Mouse (Mus musculus) MEL (cell line): Measurements from ENCODE around the gene Gngt2. TPM values are rescaled to one million over a fixed set of nuclear protein-coding genes. Genes with fewer than 3 reads are reported as not detected.

Experiments used
- DNase-seq: peaks from one replicate; pipeline ENCODE4 v3.0.0; 2011; ENCODE audit warnings: low read depth, low spot score
- H3K27ac ChIP-seq: 2 replicates; pipeline ENCODE4 v1.5.1; 2012; ENCODE audit warnings: low read depth, mild to moderate bottlenecking, control low read depth, low read length, moderate library complexity; ENCODE audit not compliant: control insufficient read depth
- H3K27me3 ChIP-seq, 2 experiments: fragments of 150-350 bp in 1 of 2; sonication (generic) in 1 of 2; 2 replicates each; pipeline ENCODE4 v1.6.1; 2012; ENCODE audit warnings: low read length in 2 of 2, mild to moderate bottlenecking in 2 of 2, improper control_type of control experiment in 1 of 2, moderate library complexity in 1 of 2; ENCODE audit not compliant: insufficient read depth in 2 of 2, control insufficient read depth in 1 of 2
- H3K36me3 ChIP-seq, 2 experiments: 2 replicates each; pipeline ENCODE4 v1.6.1; 2012 to 2014; ENCODE audit warnings: low read length in 2 of 2, improper control_type of control experiment in 1 of 2, inconsistent platforms in 1 of 2, mild to moderate bottlenecking in 1 of 2; ENCODE audit not compliant: insufficient read depth in 2 of 2, control insufficient read depth in 1 of 2
- H3K4me1 ChIP-seq, 2 experiments: fragments of 150-350 bp in 1 of 2; sonication (generic) in 1 of 2; 2 replicates each; pipeline ENCODE4 v1.6.1; 2012; ENCODE audit warnings: low read length in 2 of 2, improper control_type of control experiment in 1 of 2, mild to moderate bottlenecking in 1 of 2; ENCODE audit not compliant: insufficient read depth in 2 of 2, control insufficient read depth in 1 of 2
- H3K4me3 ChIP-seq, 2 experiments: fragments of 150-350 bp in 1 of 2; sonication (generic) in 1 of 2; 2 replicates each; pipeline ENCODE4 v1.5.1; 2012; ENCODE audit warnings: low read depth in 2 of 2, low read length in 2 of 2, mild to moderate bottlenecking in 2 of 2, moderate library complexity in 2 of 2, control low read depth in 1 of 2, improper control_type of control experiment in 1 of 2; ENCODE audit not compliant: control insufficient read depth in 1 of 2, insufficient read depth in 1 of 2
- H3K79me2 ChIP-seq: 2 replicates; pipeline ENCODE4 v1.6.1; 2012; ENCODE audit warnings: mild to moderate bottlenecking, low read length, moderate library complexity; ENCODE audit not compliant: control insufficient read depth, poor library complexity, insufficient read depth
- H3K9ac ChIP-seq: 2 replicates; pipeline ENCODE4 v1.6.1; 2012; ENCODE audit warnings: low read depth, mild to moderate bottlenecking, control low read depth, low read length, moderate library complexity; ENCODE audit not compliant: control insufficient read depth, poor library complexity, severe bottlenecking
- H3K9me3 ChIP-seq: fragments of 150-350 bp; sonication (generic); replicated peaks from 2 replicates; pipeline ENCODE4 v1.6.1; 2012; ENCODE audit warnings: mild to moderate bottlenecking, low read length, improper control_type of control experiment, moderate library complexity; ENCODE audit not compliant: insufficient read depth
- CHD2 ChIP-seq: IDR thresholded peaks from 2 replicates; pipeline ENCODE4 v1.6.1; 2011; ENCODE audit warnings: low read length, improper control_type of control experiment
- CTCF ChIP-seq, 3 experiments: IDR thresholded peaks in 2 of 3; conservative IDR thresholded peaks in 1 of 3; 2 replicates each; pipeline ENCODE4 v1.5.1; 2011 to 2012; ENCODE audit warnings: low read length in 3 of 3, low read depth in 2 of 3, mild to moderate bottlenecking in 2 of 3, improper control_type of control experiment in 1 of 3, inconsistent platforms in 1 of 3, mixed read lengths in 1 of 3, moderate library complexity in 1 of 3; ENCODE audit not compliant: control insufficient read depth in 1 of 3, insufficient read depth in 1 of 3, poor library complexity in 1 of 3, severe bottlenecking in 1 of 3
- E2F4 ChIP-seq: IDR thresholded peaks from 2 replicates; pipeline ENCODE4 v1.6.1; 2011; ENCODE audit warnings: low read depth, low read length, improper control_type of control experiment, borderline replicate concordance
- EP300 ChIP-seq, 2 experiments: IDR thresholded peaks; 2 replicates each; pipeline ENCODE4 v1.6.1; 2011; ENCODE audit warnings: improper control_type of control experiment in 2 of 2, low read length in 2 of 2, low read depth in 1 of 2, mild to moderate bottlenecking in 1 of 2
- GATA1 ChIP-seq: IDR thresholded peaks from 2 replicates; pipeline ENCODE4 v1.6.1; 2011; ENCODE audit warnings: low read depth, low read length, improper control_type of control experiment
- HCFC1 ChIP-seq: IDR thresholded peaks from 2 replicates; pipeline ENCODE4 v1.6.1; 2012; ENCODE audit warnings: low read depth, mild to moderate bottlenecking, inconsistent platforms, low read length, improper control_type of control experiment, moderate library complexity
- JUND ChIP-seq: IDR thresholded peaks from 2 replicates; pipeline ENCODE4 v1.6.1; 2011; ENCODE audit warnings: low read depth, mild to moderate bottlenecking, improper control_type of control experiment, low read length
- KAT2A ChIP-seq: conservative IDR thresholded peaks from 2 replicates; pipeline ENCODE4 v1.6.1; 2012; ENCODE audit warnings: low read depth, low read length, improper control_type of control experiment, inconsistent platforms
- MAFK ChIP-seq: IDR thresholded peaks from 2 replicates; pipeline ENCODE4 v1.6.1; 2011; ENCODE audit warnings: low read depth, mild to moderate bottlenecking, low read length, improper control_type of control experiment, borderline replicate concordance
- MAX ChIP-seq: IDR thresholded peaks from 2 replicates; pipeline ENCODE4 v1.6.1; 2011; ENCODE audit warnings: low read length, improper control_type of control experiment
- MEF2A ChIP-seq: IDR thresholded peaks from 2 replicates; pipeline ENCODE4 v1.6.1; 2014; ENCODE audit warnings: low read depth, mild to moderate bottlenecking, inconsistent platforms, low read length, improper control_type of control experiment; ENCODE audit not compliant: poor library complexity, insufficient replicate concordance, severe bottlenecking; ENCODE audit errors: extremely low read depth
- MYB ChIP-seq: IDR thresholded peaks from 2 replicates; pipeline ENCODE4 v1.6.1; 2011; ENCODE audit warnings: mild to moderate bottlenecking, low read depth, low read length, improper control_type of control experiment
- MYC ChIP-seq: IDR thresholded peaks from 2 replicates; pipeline ENCODE4 v1.6.1; 2011; ENCODE audit warnings: low read depth, mild to moderate bottlenecking, low read length, improper control_type of control experiment, moderate library complexity
- NELFE ChIP-seq: IDR thresholded peaks from 2 replicates; pipeline ENCODE4 v1.6.1; 2011; ENCODE audit warnings: low read depth, low read length, improper control_type of control experiment
- NRF1 ChIP-seq: IDR thresholded peaks from 2 replicates; pipeline ENCODE4 v1.6.1; 2014; ENCODE audit warnings: low read depth, mild to moderate bottlenecking, inconsistent platforms, low read length, improper control_type of control experiment, moderate library complexity; ENCODE audit not compliant: poor library complexity, insufficient read depth, severe bottlenecking
- POLR2A ChIP-seq, 2 experiments: IDR thresholded peaks; 2 replicates each; pipeline ENCODE4 v1.6.1; 2011 to 2012; ENCODE audit warnings: low read length in 2 of 2, mild to moderate bottlenecking in 2 of 2, control low read depth in 1 of 2, improper control_type of control experiment in 1 of 2, low read depth in 1 of 2, moderate library complexity in 1 of 2; ENCODE audit not compliant: control insufficient read depth in 1 of 2, insufficient read depth in 1 of 2, poor library complexity in 1 of 2
- POLR2AphosphoS2 ChIP-seq: IDR thresholded peaks from 2 replicates; pipeline ENCODE4 v1.6.1; 2011; ENCODE audit warnings: low read length, improper control_type of control experiment
- RCOR1 ChIP-seq: IDR thresholded peaks from 2 replicates; pipeline ENCODE4 v1.6.1; 2012; ENCODE audit warnings: low read depth, mild to moderate bottlenecking, inconsistent platforms, low read length, improper control_type of control experiment
- SIN3A ChIP-seq: IDR thresholded peaks from 2 replicates; pipeline ENCODE4 v1.6.1; 2012; ENCODE audit warnings: low read length, improper control_type of control experiment, inconsistent platforms
- SMC3 ChIP-seq: IDR thresholded peaks from 2 replicates; pipeline ENCODE4 v1.6.1; 2011; ENCODE audit warnings: low read depth, low read length, improper control_type of control experiment
- TBP ChIP-seq: IDR thresholded peaks from 2 replicates; pipeline ENCODE4 v1.8.0; 2011; ENCODE audit warnings: low read depth, low read length, improper control_type of control experiment
- UBTF ChIP-seq: IDR thresholded peaks from 2 replicates; pipeline ENCODE4 v1.6.1; 2012; ENCODE audit warnings: low read depth, mild to moderate bottlenecking, inconsistent platforms, low read length, improper control_type of control experiment, moderate library complexity, borderline replicate concordance; ENCODE audit not compliant: insufficient read depth
- USF1 ChIP-seq: IDR thresholded peaks from 2 replicates; pipeline ENCODE4 v1.6.1; 2014; ENCODE audit warnings: low read depth, mild to moderate bottlenecking, inconsistent platforms, low read length, improper control_type of control experiment, moderate library complexity
- ZC3H11A ChIP-seq: IDR thresholded peaks from 2 replicates; pipeline ENCODE4 v1.6.1; 2012; ENCODE audit warnings: low read depth, mild to moderate bottlenecking, inconsistent platforms, low read length, improper control_type of control experiment
- ZKSCAN1 ChIP-seq: IDR thresholded peaks from 2 replicates; pipeline ENCODE4 v1.6.1; 2012; ENCODE audit warnings: low read depth, mild to moderate bottlenecking, inconsistent platforms, low read length, improper control_type of control experiment, moderate library complexity
- ZMIZ1 ChIP-seq: IDR thresholded peaks from 2 replicates; pipeline ENCODE4 v1.6.1; 2012; ENCODE audit warnings: low read depth, mild to moderate bottlenecking, inconsistent platforms, low read length, improper control_type of control experiment, moderate library complexity
- ZNF384 ChIP-seq: IDR thresholded peaks from 2 replicates; pipeline ENCODE4 v1.6.1; 2012; ENCODE audit warnings: low read depth, mild to moderate bottlenecking, inconsistent platforms, low read length, improper control_type of control experiment
- polyA plus RNA-seq, 2 experiments: library from polyadenylated mRNA; stranded (reverse) in 1 of 2; unstranded in 1 of 2; fragments of >175 nt in 1 of 2; fragments of >200 nt in 1 of 2; gene quantifications; 2 replicates each; pipeline versions ENCODE4 v1.2.1 to v1.2.4; 2012; ENCODE audit warnings: low replicate concordance in 2 of 2, low read depth in 1 of 2; ENCODE audit not compliant: insufficient read length in 2 of 2, insufficient read depth in 1 of 2, missing spikeins in 1 of 2
- total RNA-seq: library from RNA; depleted of rRNA; stranded (reverse); fragments of 300-350 nt; gene quantifications from 2 replicates; pipeline ENCODE4 v1.2.3, GENCODE M21; 2012

Gene Gngt2
- total and polyA plus RNA-seq, 3 experiments = 23.5 to 25.9 TPM; not detected in 1

DNA sequence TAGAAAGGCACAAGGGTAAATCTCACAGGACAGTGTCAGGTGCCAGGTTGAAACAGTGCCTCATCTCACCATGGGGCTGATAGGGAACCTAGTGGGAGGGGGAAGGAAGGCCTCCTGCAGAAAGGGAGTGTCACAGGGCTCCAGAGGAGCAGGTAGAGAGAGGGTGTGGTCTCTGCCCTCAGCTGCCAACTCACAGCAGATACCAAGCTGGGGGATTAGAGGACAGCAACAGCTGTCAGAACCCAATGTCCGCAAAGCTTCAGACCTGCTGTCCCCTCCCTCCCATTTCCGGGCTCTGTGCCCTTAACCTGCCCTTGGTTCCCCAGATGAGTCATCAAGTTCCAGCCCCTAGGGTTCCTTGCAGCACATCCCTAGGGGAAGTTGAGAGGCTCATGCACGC lies 31.5 kb upstream of the Gngt2 start (continued):
- TF ChIP-seq ZNF384 = no peak

DNA sequence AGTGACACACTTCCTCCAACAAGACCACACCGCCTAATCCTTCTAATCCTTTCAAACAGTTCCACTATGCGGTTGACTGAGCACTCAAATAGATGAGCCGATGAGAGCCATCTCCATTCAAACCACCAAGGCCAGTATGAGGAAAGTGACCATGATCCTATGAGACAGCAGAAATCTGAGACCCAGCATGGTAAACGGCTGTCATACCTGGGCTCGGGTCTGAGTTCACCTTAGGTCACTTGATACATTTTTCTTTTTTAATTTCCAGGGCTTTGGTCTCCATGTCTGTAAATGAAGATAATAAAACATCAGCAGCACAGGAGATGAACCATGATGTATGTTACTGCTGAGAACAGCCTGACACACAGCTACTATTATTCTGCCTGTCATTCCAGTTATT lies 29.1 kb upstream of the Gngt2 start:
- TF ChIP-seq UBTF = no peak
- no peak for TF ChIP-seq EP300 (IDR thresholded peaks at IDR 0.05; ENCODE audit: low read depth in 1 of 2, low read length in 2 of 2)
- TF ChIP-seq CHD2 = no peak
- TF ChIP-seq RCOR1 = no peak
- TF ChIP-seq NRF1 = no peak
- no peak for TF ChIP-seq ZNF384
- no peak for TF ChIP-seq HCFC1
- no peak for TF ChIP-seq TBP
- TF ChIP-seq JUND = no peak
- TF ChIP-seq MYB = no peak
- TF ChIP-seq KAT2A = no peak
- Histone ChIP-seq H3K79me2 (no peaks in the 10 kb centered on the region), H3K9ac (no peak overlapping the region), H3K4me3 (no peak overlapping the region), H3K27me3 (no peaks in the 10 kb centered on the region), H3K9me3 (no peaks in the 10 kb centered on the region), H3K4me1 (peaks cover 18 to 42% of the 10 kb centered on the region in 2 experiments), H3K36me3 (peaks cover 0 to 22% of the 10 kb centered on the region in 2 experiments; a peak in 2 of 4 replicates), H3K27ac (peak overlapping the region; percentile 61; the same call in 1 of the 2 replicates)
- DNase-seq = no peak

GRCm38 (mm10) chr11:95808448-95809011 lies 28.5 kb upstream of the Gngt2 start:
- peaks cover 18 to 42% of the 10 kb centered on the region in 2 experiments for H3K4me1 ChIP-seq
- peak overlapping the region; percentile 40 for H3K9ac ChIP-seq
- peak overlapping the region; percentile 61 for H3K27ac ChIP-seq
- H3K79me2 ChIP-seq = no peaks in the 10 kb centered on the region
- H3K27me3 ChIP-seq = no peaks in the 10 kb centered on the region
- DNase-seq = peak; percentile 84
- no peaks in the 10 kb centered on the region for H3K9me3 ChIP-seq
- peaks cover 0 to 22% of the 10 kb centered on the region in 2 experiments; a peak in 2 of 4 replicates for H3K36me3 ChIP-seq
- no peak for TF ChIP-seq ZKSCAN1
- no peak for TF ChIP-seq ZMIZ1
- no peak for TF ChIP-seq CTCF (IDR thresholded peaks at IDR 0.05 in 2 of 3, conservative IDR thresholded peaks at IDR 0.05 in 1 of 3; ENCODE audit: control insufficient read depth in 1 of 3, insufficient read depth in 1 of 3, low read depth in 2 of 3, low read length in 3 of 3, poor library complexity in 1 of 3, severe bottlenecking in 1 of 3)
- 0 out of 2 replicates have a peak, but pooled peaks have one; percentile 2 for TF ChIP-seq RCOR1
- peak; percentile 59; the same call in 1 of the 2 replicates for TF ChIP-seq TBP
- TF ChIP-seq GATA1 = 0 out of 2 replicates have a peak, but pooled peaks have one; percentile 9
- TF ChIP-seq MAFK = no peak
- peak; percentile 35 for TF ChIP-seq SIN3A
- no peak for TF ChIP-seq ZNF384
- TF ChIP-seq ZC3H11A = no peak
- no peak for TF ChIP-seq UBTF
- no peak for TF ChIP-seq SMC3
- TF ChIP-seq EP300 (IDR thresholded peaks at IDR 0.05; ENCODE audit: low read depth in 1 of 2, low read length in 2 of 2) = peak in 1 of 2 experiments; percentile 78; a peak in 1 of 4 replicates
- TF ChIP-seq MYB = no peak
- TF ChIP-seq NELFE = no peak
- no peak for TF ChIP-seq MAX
- TF ChIP-seq NRF1 = no peak
- TF ChIP-seq POLR2A (IDR thresholded peaks at IDR 0.05; ENCODE audit: control insufficient read depth in 1 of 2, insufficient read depth in 1 of 2, low read depth in 1 of 2, low read length in 2 of 2, poor library complexity in 1 of 2) = peak in 1 of 2 experiments; percentile 25; a peak in 1 of 4 replicates
- TF ChIP-seq E2F4 = no peak
- no peak for TF ChIP-seq MYC
- TF ChIP-seq POLR2AphosphoS2 = no peak
- no peak for TF ChIP-seq USF1
- TF ChIP-seq MEF2A = no peak
- H3K4me3 ChIP-seq = no peak overlapping the region
